In genomic region chr4:97830935-97831608, GRCm38 (mm10) we compare ENCODE assay signal across 25 mouse cellular contexts. TPM values are rescaled to one million over a fixed set of nuclear protein-coding genes. Genes with fewer than 3 reads are reported as not detected.
DNase-seq lines count a peak whose midpoint lies in the region; ATAC-seq and TF ChIP-seq lines count a peak whose summit lies in the region.
"Had no signal": no experiment of that assay in that cellular context is flagged by ENCODE, and none has a peak within 500 bp of the region (broad histone marks: within the 10 kb centered on the region; RNA-seq: fewer than 3 reads in every experiment).

No protein-coding gene starts in this region.

- no peak for TF ChIP-seq EP300 in liver, postnatal 0 days (IDR thresholded peaks at IDR 0.05; ENCODE audit: low read depth)

- peak overlapping the region; percentile 24 for H3K27ac ChIP-seq in gastrocnemius, adult 2 months
- peak overlapping the region; percentile 44; the same call in 1 of the 2 replicates for H3K27ac ChIP-seq in liver, postnatal 0 days (ENCODE audit: low read depth)
- H3K27ac ChIP-seq in hindbrain, embryonic 11.5 days (ENCODE audit: low read depth, low read length), result no peak overlapping the region
- H3K27ac ChIP-seq: forebrain, embryonic 12.5 days; kidney, postnatal 0 days; neural tube, embryonic 13.5 days had no signal

- H3K9ac ChIP-seq in liver, postnatal 0 days (replicated peaks), result 0 out of 2 replicates have a peak overlapping the region, but pooled peaks have one; percentile 11
- no peak overlapping the region for H3K9ac ChIP-seq in hindbrain, embryonic 11.5 days (ENCODE audit: low read depth, low read length)
- H3K9ac ChIP-seq: forebrain, embryonic 12.5 days; neural tube, embryonic 13.5 days had no signal

- TF ChIP-seq CTCF in gastrocnemius, adult 2 months (IDR thresholded peaks at IDR 0.05), result no peak
- TF ChIP-seq CTCF in liver, postnatal 0 days (IDR thresholded peaks at IDR 0.05; ENCODE audit: low read depth), result no peak

- DNase-seq in gastrocnemius, adult 2 months, result no peak
- DNase-seq in gastrocnemius, adult 8-10 months (ENCODE audit: low spot score in 2 of 2), result no peak
- no peak for DNase-seq in liver, postnatal 0 days
- DNase-seq in liver, result no peak
- no peak for DNase-seq in hindbrain, embryonic 11.5 days (ENCODE audit: low spot score)
- DNase-seq in adrenal gland, adult 18-20 months (ENCODE audit: low spot score in 2 of 2), result no peak
- DNase-seq: adrenal gland, postnatal 10 days; cerebellum, adult 11-12 months; cerebellum, postnatal 25 days; gastrocnemius, postnatal 14 days; heart, postnatal 36 days; kidney, adult 18-20 months; layer of hippocampus, postnatal 36 days; lung, adult 18-20 months; lung, postnatal 14 days; right cerebral cortex, adult 18-20 months had no signal

- 49% methylated on average over 16 of the region's 16 CpGs for WGBS in liver, postnatal 0 days (ENCODE audit: insufficient replicate concordance)
- 95% methylated on average over 16 of the region's 16 CpGs for WGBS in hindbrain, embryonic 11.5 days

- no peaks in the 10 kb centered on the region for H3K9me3 ChIP-seq in liver, postnatal 0 days (ENCODE audit: low read length)
- no peaks in the 10 kb centered on the region for H3K9me3 ChIP-seq in hindbrain, embryonic 11.5 days (ENCODE audit: control insufficient read depth, low read length)
- H3K9me3 ChIP-seq: forebrain, embryonic 12.5 days; neural tube, embryonic 13.5 days had no signal

- intact Hi-C loops in gastrocnemius, adult 2 months (cut with DNase I), result no loop called here

- H3K4me3 ChIP-seq in gastrocnemius, adult 2 months, result no peak overlapping the region
- 0 out of 2 replicates have a peak overlapping the region, but pooled peaks have one; percentile 4 for H3K4me3 ChIP-seq in liver, postnatal 0 days (ENCODE audit: low read depth, low read length)
- no peak overlapping the region for H3K4me3 ChIP-seq in hindbrain, embryonic 11.5 days (ENCODE audit: low read depth, low read length)
- H3K4me3 ChIP-seq: forebrain, embryonic 12.5 days; neural tube, embryonic 13.5 days had no signal

- peak; percentile 14 for ATAC-seq in liver, postnatal 0 days
- ATAC-seq in erythroblast, adult 5-6 weeks (replicated peaks; ENCODE audit: low FRiP score, poor library complexity, severe bottlenecking), result peak; percentile 47
- ATAC-seq in megakaryocyte progenitor cell, adult 5-6 weeks (replicated peaks; ENCODE audit: poor library complexity), result peak; percentile 17; the same call in 1 of the 2 replicates
- ATAC-seq in hindbrain, embryonic 11.5 days (ENCODE audit: low FRiP score), result no peak

- H3K27me3 ChIP-seq in liver, postnatal 0 days (ENCODE audit: insufficient read depth, low read length), result no peaks in the 10 kb centered on the region
- no peaks in the 10 kb centered on the region for H3K27me3 ChIP-seq in hindbrain, embryonic 11.5 days (ENCODE audit: control insufficient read depth, insufficient read depth, low read length)
- H3K27me3 ChIP-seq: CH12.LX; forebrain, embryonic 12.5 days; neural tube, embryonic 13.5 days had no signal

- H3K36me3 ChIP-seq in liver, postnatal 0 days (replicated peaks; ENCODE audit: insufficient read depth, low read length), result no peaks in the 10 kb centered on the region
- H3K36me3 ChIP-seq in hindbrain, embryonic 11.5 days (ENCODE audit: control insufficient read depth, insufficient read depth, low read length), result no peaks in the 10 kb centered on the region
- H3K36me3 ChIP-seq: forebrain, embryonic 12.5 days; neural tube, embryonic 13.5 days had no signal

- peaks cover 11% of the 10 kb centered on the region for H3K4me1 ChIP-seq in liver, postnatal 0 days (ENCODE audit: insufficient read depth)
- no peaks in the 10 kb centered on the region for H3K4me1 ChIP-seq in hindbrain, embryonic 11.5 days (replicated peaks; ENCODE audit: control insufficient read depth, insufficient read depth, low read length)

- peak overlapping the region; percentile 56 for H3K4me2 ChIP-seq in liver, postnatal 0 days (ENCODE audit: low read depth, low read length)
- no peak overlapping the region for H3K4me2 ChIP-seq in hindbrain, embryonic 11.5 days (replicated peaks; ENCODE audit: low read depth, low read length)
- H3K4me2 ChIP-seq: forebrain, embryonic 12.5 days; heart, embryonic 11.5 days; midbrain, embryonic 11.5 days; neural tube, embryonic 13.5 days had no signal

RNA-seq across cellular contexts. Expression of gene E130114P18Rik, which starts 53.2 kb away (rescaled TPM):
- not detected for total RNA-seq in gastrocnemius, adult 2 months (2021)
- total RNA-seq in gastrocnemius, adult 8-10 months (2022), result not detected
- not detected in 2 replicates for polyA plus RNA-seq in liver, postnatal 0 days (2015; fragmentation: Nextera tagmentation; extraction: Ambion mirVana)
- total RNA-seq in erythroblast, adult 5-6 weeks (2015; ENCODE audit: low replicate concordance), result not detected in 2 replicates
- total RNA-seq in erythroblast, adult 5-6 weeks (2017; ENCODE audit: low replicate concordance), result not detected in 2 replicates
- not detected in 2 replicates for total RNA-seq in megakaryocyte progenitor cell, adult 5-6 weeks (2015)
- not detected in 2 replicates for total RNA-seq in megakaryocyte progenitor cell, adult 5-6 weeks (2017)
- 28.5 and 36.5 TPM in 2 replicates for polyA plus RNA-seq in hindbrain, embryonic 11.5 days (2014; fragmentation: Nextera tagmentation; extraction: Ambion mirVana)
- total RNA-seq in adrenal gland, adult 18-20 months (2021), result under 1 TPM; 0.26 to 0.27 TPM
- total RNA-seq: CH12.LX; liver, adult 2 months had no signal
- polyA plus RNA-seq: liver, adult 2 months had no signal

RNA-seq across cellular contexts. Expression of gene Nfia, which starts 58.5 kb away (rescaled TPM):
- total RNA-seq in gastrocnemius, adult 2 months (2021), result 10 to 100 TPM; 57.0 to 57.8 TPM
- 10 to 100 TPM; 53.6 to 64.5 (median 57.1) TPM for total RNA-seq in gastrocnemius, adult 8-10 months (2022)
- 9.9 TPM in 2 replicates for polyA plus RNA-seq in liver, postnatal 0 days (2015; fragmentation: Nextera tagmentation; extraction: Ambion mirVana)
- total RNA-seq in erythroblast, adult 5-6 weeks (2015; ENCODE audit: low replicate concordance), result 19.6 and 21.3 TPM in 2 replicates
- total RNA-seq in erythroblast, adult 5-6 weeks (2017; ENCODE audit: low replicate concordance), result 4.7 and 12.0 TPM in 2 replicates
- 21.5 and 35.1 TPM in 2 replicates for total RNA-seq in megakaryocyte progenitor cell, adult 5-6 weeks (2015)
- 1.5 and 3.9 TPM in 2 replicates for total RNA-seq in megakaryocyte progenitor cell, adult 5-6 weeks (2017)
- polyA plus RNA-seq in hindbrain, embryonic 11.5 days (2014; fragmentation: Nextera tagmentation; extraction: Ambion mirVana), result 29.8 and 45.6 TPM in 2 replicates
- total RNA-seq in adrenal gland, adult 18-20 months (2021), result 100 to 1,000 TPM; 109 to 132 TPM
- total RNA-seq: CH12.LX had no signal
